Mouse (Mus musculus) lung, embryonic 15.5 days (tissue): ENCODE data around the gene Qtrt2. TPM values are rescaled to one million over a fixed set of nuclear protein-coding genes. Genes with fewer than 3 reads are reported as not detected.

ENCODE experiments used
- ATAC-seq: fragments of 200-750 bp; cut with Nextera tagmentation; 2 replicates; pipeline ENCODE4 v1.8.0; 2017; ENCODE audit warnings: moderate number of reproducible peaks, borderline replicate concordance; ENCODE audit not compliant: low FRiP score, low TSS enrichment; ENCODE audit errors: extremely low read depth
- H3K27ac ChIP-seq: fragments of 300-500 bp; sonication (generic); 2 replicates; pipeline ENCODE4 v1.5.1; 2015; ENCODE audit warnings: moderate library complexity, mild to moderate bottlenecking, inconsistent platforms
- H3K27me3 ChIP-seq: fragments of 300-500 bp; sonication (generic); 2 replicates; pipeline ENCODE4 v1.6.1; 2015; ENCODE audit warnings: inconsistent platforms
- H3K36me3 ChIP-seq: fragments of 300-500 bp; sonication (generic); 2 replicates; pipeline ENCODE4 v1.6.1; 2015; ENCODE audit warnings: inconsistent platforms
- H3K4me1 ChIP-seq: fragments of 300-500 bp; sonication (generic); 2 replicates; pipeline ENCODE4 v1.6.1; 2015; ENCODE audit warnings: inconsistent platforms
- H3K4me2 ChIP-seq: fragments of 300-500 bp; sonication (generic); 2 replicates; pipeline ENCODE4 v1.6.1; 2015; ENCODE audit warnings: inconsistent platforms, mild to moderate bottlenecking, moderate library complexity
- H3K4me3 ChIP-seq: fragments of 300-500 bp; sonication (generic); 2 replicates; pipeline ENCODE4 v1.5.1; 2015; ENCODE audit warnings: mild to moderate bottlenecking, inconsistent platforms
- H3K9ac ChIP-seq: fragments of 300-500 bp; sonication (generic); 2 replicates; pipeline ENCODE4 v1.6.1; 2015; ENCODE audit warnings: inconsistent platforms
- H3K9me3 ChIP-seq: fragments of 300-500 bp; sonication (generic); 2 replicates; pipeline ENCODE4 v1.6.1; 2016; ENCODE audit warnings: inconsistent platforms
- WGBS: fragments of 180-500 bp; shearing (Covaris S2); methylation state at CpG from one replicate; pipeline ENCODE4 v1.1.7; 2015; 5-methylcytosine and 5-hydroxymethylcytosine counted together
- polyA plus RNA-seq: library from polyadenylated mRNA; unstranded; fragments of >200 nt; fragmentation: Nextera tagmentation; extraction: Ambion mirVana; gene quantifications from 2 replicates; pipeline ENCODE4 v1.2.1, GENCODE M21; 2015

Gene Qtrt2
- polyA plus RNA-seq, result 26.2 and 33.4 TPM in 2 replicates

DNA sequence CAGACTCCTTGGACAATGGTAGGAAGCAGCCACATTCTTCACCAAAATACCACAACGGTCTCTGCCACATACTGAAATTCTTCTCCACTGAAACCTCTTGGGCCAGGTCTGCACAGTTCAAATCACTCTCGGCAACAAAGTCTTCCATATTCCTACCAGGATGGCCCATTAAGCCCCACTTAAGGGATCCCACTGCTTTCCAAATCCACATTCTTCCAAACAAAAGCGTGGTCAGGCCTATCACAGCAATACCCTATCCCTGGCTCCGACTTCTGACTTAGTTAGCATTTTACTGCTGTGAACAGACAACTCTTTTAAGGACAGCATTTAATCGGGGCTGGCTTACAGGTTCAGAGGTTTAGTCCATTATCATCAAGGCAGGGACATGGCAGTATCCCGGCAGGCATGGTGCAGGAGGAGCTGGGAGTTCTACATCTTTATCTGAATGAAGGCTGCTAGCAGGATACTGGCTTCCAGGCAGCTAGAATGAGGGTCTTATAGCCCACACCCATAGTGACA is at the start of gene Qtrt2:
Gene Qtrt2, minus strand, starts transcription at position 469 of the 519 bp plus-strand sequence.
- 81% methylated on average over 6 of the region's 6 CpGs for WGBS
- Histone ChIP-seq H3K27me3 (no peaks in the 10 kb centered on the region), H3K4me3 (no peak within 1 kb of the TSS), H3K36me3 (no peaks in the 10 kb centered on the region), H3K4me1 (peaks cover 6% of the 10 kb centered on the region; the same call in 1 of the 2 replicates), H3K4me2 (no peak within 1 kb of the TSS), H3K9me3 (no peaks in the 10 kb centered on the region), H3K27ac (no peak within 1 kb of the TSS), H3K9ac (no peak within 1 kb of the TSS)
- no peak for ATAC-seq

DNA sequence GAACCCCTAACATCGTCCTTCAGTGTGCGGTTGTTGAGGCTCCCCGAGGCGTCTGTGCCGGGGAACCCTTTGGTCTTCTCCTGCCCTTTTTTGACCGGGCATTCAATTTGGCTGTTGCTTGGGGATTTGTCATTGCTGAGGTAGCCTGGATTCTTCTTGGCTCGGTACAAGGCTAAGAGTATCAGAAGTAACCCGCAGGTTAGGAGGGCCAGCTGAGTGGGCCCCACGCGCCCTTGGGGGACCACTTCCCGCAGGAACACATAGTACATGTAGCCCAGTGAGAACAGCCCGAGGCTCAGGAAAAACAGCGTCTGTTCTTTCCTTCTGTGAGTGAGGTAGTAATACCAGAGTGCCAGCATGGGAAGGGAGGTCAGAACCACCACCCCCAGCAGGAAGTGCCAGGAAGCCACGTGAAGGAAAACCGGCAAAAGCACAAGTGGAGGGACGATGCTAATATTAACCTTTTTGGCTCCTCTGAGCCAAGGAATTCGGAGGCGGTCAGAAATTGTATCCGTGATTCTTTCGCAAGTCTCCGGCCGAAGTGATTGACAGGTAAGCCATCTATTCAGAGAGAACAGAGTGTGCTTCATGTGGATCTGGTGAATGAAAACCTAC is 47.1 kb upstream of the Qtrt2 start:
- H3K27me3 ChIP-seq, result peaks cover 9% of the 10 kb centered on the region
- WGBS, result 81% methylated on average over 22 of the region's 22 CpGs
- H3K27ac ChIP-seq, result no peak overlapping the region
- H3K9ac ChIP-seq, result no peak overlapping the region
- no peaks in the 10 kb centered on the region for H3K9me3 ChIP-seq
- no peak overlapping the region for H3K4me3 ChIP-seq
- H3K4me2 ChIP-seq, result no peak overlapping the region
- no peak for ATAC-seq
- no peaks in the 10 kb centered on the region for H3K36me3 ChIP-seq
- no peaks in the 10 kb centered on the region for H3K4me1 ChIP-seq

DNA sequence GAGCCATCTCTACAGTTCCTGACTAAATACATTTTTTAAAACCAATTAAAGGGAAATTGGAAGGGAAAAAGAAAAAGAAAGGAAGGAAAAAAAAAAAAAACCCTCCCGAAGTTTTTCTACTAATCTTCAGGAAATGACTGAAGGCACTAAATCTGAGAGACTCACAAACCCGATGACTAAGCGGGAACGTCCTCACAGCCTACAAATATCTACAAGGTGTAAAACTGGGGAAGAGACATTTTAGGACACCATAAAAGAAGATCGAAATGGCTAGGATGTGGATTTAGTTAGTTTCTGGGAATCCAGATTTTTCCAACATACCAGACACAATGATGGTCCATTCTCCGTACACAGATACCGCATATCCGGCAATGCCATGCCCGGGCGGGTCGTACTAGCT is 46.5 kb upstream of the Qtrt2 start:
- Histone ChIP-seq H3K4me3 (no peak overlapping the region), H3K27ac (no peak overlapping the region), H3K9ac (no peak overlapping the region), H3K9me3 (no peaks in the 10 kb centered on the region), H3K4me2 (no peak overlapping the region), H3K4me1 (no peaks in the 10 kb centered on the region), H3K36me3 (no peaks in the 10 kb centered on the region), H3K27me3 (peaks cover 5% of the 10 kb centered on the region; the same call in 1 of the 2 replicates)
- WGBS, result 94% methylated on average over 11 of the region's 11 CpGs
- ATAC-seq, result no peak

DNA sequence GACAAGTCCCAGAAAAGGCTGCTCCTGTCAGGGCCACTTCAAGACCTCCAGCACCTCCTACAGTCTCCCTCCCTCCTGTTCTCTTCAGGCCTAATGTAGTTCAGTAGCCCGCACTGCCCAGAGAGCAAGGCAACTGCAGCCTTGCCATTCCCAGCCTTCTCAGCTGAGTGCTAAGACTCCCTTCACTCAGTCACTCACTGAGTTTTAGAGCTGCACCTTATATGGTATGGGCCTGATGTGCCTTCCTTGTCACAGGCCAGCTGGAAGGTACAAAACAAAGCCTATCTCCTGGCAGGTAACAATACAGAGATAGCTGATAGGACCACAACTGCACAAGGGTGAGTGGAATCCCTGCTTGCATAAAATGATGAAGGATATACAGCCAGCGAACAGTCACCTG is 45.8 kb upstream of the Qtrt2 start:
- Histone ChIP-seq H3K36me3 (no peaks in the 10 kb centered on the region), H3K9ac (no peak overlapping the region), H3K4me3 (no peak overlapping the region), H3K4me2 (no peak overlapping the region), H3K27me3 (peaks cover 1% of the 10 kb centered on the region; the same call in 1 of the 2 replicates), H3K27ac (no peak overlapping the region), H3K9me3 (no peaks in the 10 kb centered on the region), H3K4me1 (no peaks in the 10 kb centered on the region)
- WGBS, result 90% methylated on average over 2 of the region's 2 CpGs
- no peak for ATAC-seq

DNA sequence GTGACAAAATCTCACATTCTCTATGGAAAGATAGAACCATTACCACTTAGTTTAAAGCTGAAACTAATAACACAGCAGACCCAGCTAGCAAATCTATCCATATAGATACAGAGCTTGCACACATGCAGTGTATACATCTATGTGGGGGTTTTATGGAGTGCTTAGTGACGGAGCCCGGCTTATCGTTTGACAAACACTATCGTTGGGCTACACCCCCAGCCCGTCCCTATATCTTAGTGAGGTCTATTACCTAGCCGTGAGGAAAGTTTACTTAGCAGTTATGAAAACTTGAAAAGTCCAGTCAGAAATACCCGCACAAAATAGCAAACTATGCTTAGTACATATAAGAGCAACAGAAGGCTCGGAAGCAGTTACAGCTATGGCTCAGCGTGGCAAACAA is 45.1 kb upstream of the Qtrt2 start:
- H3K4me3 ChIP-seq, result no peak overlapping the region
- ATAC-seq, result no peak
- WGBS, result 52% methylated on average over 9 of the region's 9 CpGs
- H3K4me2 ChIP-seq, result no peak overlapping the region
- no peaks in the 10 kb centered on the region for H3K27me3 ChIP-seq
- H3K27ac ChIP-seq, result no peak overlapping the region
- H3K36me3 ChIP-seq, result no peaks in the 10 kb centered on the region
- no peak overlapping the region for H3K9ac ChIP-seq
- no peaks in the 10 kb centered on the region for H3K4me1 ChIP-seq
- H3K9me3 ChIP-seq, result no peaks in the 10 kb centered on the region

DNA sequence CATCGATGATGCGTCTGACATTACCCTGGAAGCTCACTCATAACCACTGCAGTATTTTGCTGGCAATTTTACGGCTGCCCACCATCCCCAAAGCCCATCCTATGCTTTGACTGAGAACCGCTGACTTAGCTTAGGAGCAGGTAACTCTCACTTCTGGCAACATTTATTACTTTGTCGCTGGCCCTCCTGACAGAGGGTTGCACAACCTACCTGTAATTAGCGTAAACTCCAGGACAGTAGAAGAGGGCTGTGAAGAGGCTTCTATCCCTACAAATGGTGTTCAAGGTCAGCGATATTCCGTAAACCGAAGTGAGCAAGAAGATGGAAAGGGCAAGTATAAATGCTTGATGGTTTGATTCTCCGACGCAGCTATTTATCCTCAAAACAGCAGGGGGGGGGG is 44.6 kb upstream of the Qtrt2 start:
- Histone ChIP-seq H3K27ac (no peak overlapping the region), H3K36me3 (no peaks in the 10 kb centered on the region), H3K4me1 (no peaks in the 10 kb centered on the region), H3K9ac (no peak overlapping the region), H3K4me2 (no peak overlapping the region), H3K9me3 (no peaks in the 10 kb centered on the region), H3K27me3 (no peaks in the 10 kb centered on the region), H3K4me3 (no peak overlapping the region)
- no peak for ATAC-seq
- WGBS, result 90% methylated on average over 11 of the region's 11 CpGs

DNA sequence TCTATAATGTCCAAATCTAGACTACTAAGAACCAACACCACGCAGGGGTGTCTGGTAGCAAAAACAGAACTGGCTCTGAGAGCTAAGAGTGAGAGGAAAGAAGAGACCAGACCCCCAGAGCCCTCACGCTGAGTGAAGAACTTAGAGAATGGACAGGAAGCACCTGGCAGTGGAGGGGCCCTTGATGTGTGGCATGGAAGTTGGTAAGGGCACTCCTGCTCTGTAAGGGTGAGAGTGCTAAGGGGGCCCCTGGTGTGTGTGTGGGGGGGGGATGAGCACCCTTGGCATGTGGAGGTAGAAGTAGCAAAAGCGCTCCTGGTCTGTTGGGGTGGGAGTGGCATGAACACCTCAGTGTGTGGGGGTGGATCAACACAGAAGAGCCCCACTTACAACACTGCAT is 43.8 kb upstream of the Qtrt2 start:
- H3K27me3 ChIP-seq, result no peaks in the 10 kb centered on the region
- H3K36me3 ChIP-seq, result no peaks in the 10 kb centered on the region
- no peak for ATAC-seq
- H3K9ac ChIP-seq, result no peak overlapping the region
- 80% methylated on average over 3 of the region's 3 CpGs for WGBS
- H3K4me1 ChIP-seq, result no peaks in the 10 kb centered on the region
- H3K9me3 ChIP-seq, result no peaks in the 10 kb centered on the region
- no peak overlapping the region for H3K4me3 ChIP-seq
- H3K27ac ChIP-seq, result no peak overlapping the region
- no peak overlapping the region for H3K4me2 ChIP-seq

DNA sequence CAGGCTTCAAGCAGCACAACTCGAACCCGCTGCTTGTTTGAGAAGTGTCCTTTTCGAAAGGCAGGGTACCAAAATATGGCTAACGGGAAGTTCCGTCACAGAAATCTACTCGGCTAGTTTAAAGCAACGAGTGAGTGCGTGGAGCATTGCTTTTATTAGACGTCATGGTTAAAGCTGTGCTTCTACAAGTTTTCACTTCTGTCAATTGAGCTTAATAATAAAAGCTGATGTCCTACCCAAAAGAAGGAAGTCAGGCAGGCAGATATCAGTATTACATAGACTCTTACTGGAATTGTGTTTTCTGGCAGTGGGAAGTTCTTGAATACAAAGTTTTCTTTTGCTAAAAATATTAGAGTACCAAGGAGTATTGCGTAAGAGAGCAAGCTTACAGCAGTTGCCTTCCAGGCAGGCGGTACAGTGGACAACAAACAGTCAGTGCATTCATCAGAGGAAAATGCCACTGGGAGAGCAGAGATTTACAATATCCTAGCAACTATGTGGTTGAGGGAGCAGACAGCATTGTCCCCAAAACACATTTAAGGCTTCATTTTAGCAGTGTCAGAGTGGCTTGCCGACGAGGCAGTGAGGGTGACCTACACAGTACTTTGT is 39.3 kb upstream of the Qtrt2 start:
- Histone ChIP-seq H3K4me2 (no peak overlapping the region), H3K27me3 (no peaks in the 10 kb centered on the region), H3K9me3 (no peaks in the 10 kb centered on the region), H3K36me3 (no peaks in the 10 kb centered on the region), H3K4me3 (no peak overlapping the region), H3K4me1 (no peaks in the 10 kb centered on the region), H3K9ac (no peak overlapping the region), H3K27ac (no peak overlapping the region)
- no peak for ATAC-seq
- WGBS, result 84% methylated on average over 13 of the region's 13 CpGs

DNA sequence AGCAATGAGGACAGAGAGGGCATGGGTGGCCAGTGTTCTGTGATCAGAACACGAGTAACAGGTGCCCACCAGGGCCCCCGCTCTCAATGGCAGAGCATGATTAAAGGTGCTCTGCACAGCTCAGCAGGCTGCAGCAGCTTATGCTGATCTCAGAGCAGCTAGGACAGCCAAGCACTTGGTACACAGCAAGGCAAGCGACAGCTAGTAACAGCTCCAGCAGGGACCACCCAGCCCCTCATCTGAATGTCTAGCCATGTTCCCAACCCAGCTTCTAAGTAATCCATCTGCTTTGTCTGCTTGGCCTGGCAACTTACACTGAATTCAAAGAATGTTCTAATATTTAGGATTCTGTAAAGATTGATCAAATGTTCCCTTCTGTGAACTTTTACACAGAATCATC is 37.2 kb upstream of the Qtrt2 start:
- H3K27ac ChIP-seq, result no peak overlapping the region
- H3K36me3 ChIP-seq, result no peaks in the 10 kb centered on the region
- no peak overlapping the region for H3K4me3 ChIP-seq
- 79% methylated on average over 3 of the region's 3 CpGs for WGBS
- no peaks in the 10 kb centered on the region for H3K4me1 ChIP-seq
- H3K4me2 ChIP-seq, result no peak overlapping the region
- no peaks in the 10 kb centered on the region for H3K9me3 ChIP-seq
- no peaks in the 10 kb centered on the region for H3K27me3 ChIP-seq
- H3K9ac ChIP-seq, result no peak overlapping the region
- no peak for ATAC-seq

DNA sequence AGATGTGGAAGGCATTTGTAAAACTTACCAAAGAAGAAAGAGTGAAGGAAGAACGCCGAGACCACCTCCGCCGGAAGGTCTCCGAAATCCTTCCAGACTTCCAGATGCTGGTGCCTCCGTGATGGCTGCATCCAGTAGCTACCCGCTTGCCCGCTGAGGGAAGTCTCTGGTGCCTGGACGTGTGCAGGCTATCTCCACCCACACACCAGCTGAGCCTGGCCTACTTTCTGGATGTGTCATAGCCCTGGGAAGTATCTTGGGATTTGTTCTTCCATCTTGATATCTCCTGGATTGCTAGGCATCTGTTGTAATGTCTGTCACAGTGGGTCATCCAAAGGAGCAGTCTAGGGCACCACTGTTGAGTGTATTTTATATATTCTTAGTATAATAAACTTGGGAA is 36.7 kb upstream of the Qtrt2 start:
- no peak overlapping the region for H3K4me2 ChIP-seq
- H3K9me3 ChIP-seq, result no peaks in the 10 kb centered on the region
- no peak overlapping the region for H3K4me3 ChIP-seq
- 92% methylated on average over 9 of the region's 9 CpGs for WGBS
- H3K4me1 ChIP-seq, result no peaks in the 10 kb centered on the region
- no peak overlapping the region for H3K9ac ChIP-seq
- no peaks in the 10 kb centered on the region for H3K27me3 ChIP-seq
- no peak for ATAC-seq
- no peaks in the 10 kb centered on the region for H3K36me3 ChIP-seq
- H3K27ac ChIP-seq, result no peak overlapping the region

DNA sequence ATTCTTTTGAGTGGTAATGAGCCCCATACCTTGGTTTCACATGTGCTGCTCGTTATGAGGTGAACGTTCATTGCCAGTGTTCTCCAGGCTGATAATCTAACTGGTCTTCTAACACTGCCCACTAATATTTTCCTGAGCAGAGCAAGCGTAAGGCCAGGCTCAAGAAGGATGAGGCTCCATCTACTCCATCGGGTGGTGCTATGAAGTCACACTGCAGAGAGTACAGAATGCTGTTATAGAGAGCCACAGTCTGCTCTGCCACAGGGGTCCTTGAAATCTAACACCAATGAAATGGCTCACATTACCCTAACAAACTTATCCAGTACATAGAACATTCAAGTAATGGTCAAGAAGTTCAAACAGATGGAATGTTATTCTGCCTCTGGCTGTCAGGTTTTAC is 31.4 kb upstream of the Qtrt2 start:
- Histone ChIP-seq H3K9me3 (no peaks in the 10 kb centered on the region), H3K4me1 (no peaks in the 10 kb centered on the region), H3K9ac (no peak overlapping the region), H3K27ac (no peak overlapping the region), H3K4me3 (no peak overlapping the region), H3K36me3 (no peaks in the 10 kb centered on the region), H3K27me3 (no peaks in the 10 kb centered on the region), H3K4me2 (no peak overlapping the region)
- ATAC-seq, result no peak
- WGBS, result 82% methylated on average over 4 of the region's 4 CpGs

DNA sequence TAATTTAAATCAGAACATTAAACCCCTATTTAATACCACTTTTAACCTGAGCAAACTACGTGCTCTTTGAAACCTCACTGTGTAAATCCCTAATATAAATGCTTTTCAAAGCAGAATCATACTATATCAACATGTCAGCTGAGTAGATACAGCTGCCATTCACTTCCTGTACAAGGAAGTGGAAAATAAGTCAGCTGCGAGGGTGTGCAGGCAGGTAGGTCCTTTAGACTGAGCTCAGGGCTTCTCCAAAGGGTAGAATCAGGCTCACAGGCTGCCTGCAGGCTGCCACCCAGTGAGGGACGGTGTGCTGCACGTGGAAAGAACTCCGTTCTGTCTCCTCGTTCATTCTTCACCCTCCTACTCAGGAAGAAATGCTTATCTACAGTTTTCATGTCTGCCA is 28.3 kb upstream of the Qtrt2 start:
- H3K9me3 ChIP-seq, result no peaks in the 10 kb centered on the region
- H3K36me3 ChIP-seq, result no peaks in the 10 kb centered on the region
- H3K4me3 ChIP-seq, result no peak overlapping the region
- H3K9ac ChIP-seq, result no peak overlapping the region
- no peaks in the 10 kb centered on the region for H3K27me3 ChIP-seq
- ATAC-seq, result no peak
- no peaks in the 10 kb centered on the region for H3K4me1 ChIP-seq
- no peak overlapping the region for H3K4me2 ChIP-seq
- WGBS, result 41% methylated on average over 6 of the region's 6 CpGs
- no peak overlapping the region for H3K27ac ChIP-seq
